Mouse (Mus musculus): ENCODE results near the gene Galnt18.

GRCm38 (mm10) chr7:111559011-111559410, 220.8 kb downstream of the Galnt18 start:
- no peak for TF ChIP-seq EP300 (IDR thresholded peaks at IDR 0.05; ENCODE audit: low read depth)
- TF ChIP-seq CTCF (IDR thresholded peaks at IDR 0.05; ENCODE audit: low read depth) = no peak

All from liver, embryonic 14.5 days (tissue).